Mouse (Mus musculus): ENCODE data around the gene Lmntd1. TPM values are rescaled to one million over a fixed set of nuclear protein-coding genes. Genes with fewer than 3 reads are reported as not detected.

Gene Lmntd1
- polyA plus RNA-seq, 1 experiment from 2014 or later, result 0.63 TPM

DNA sequence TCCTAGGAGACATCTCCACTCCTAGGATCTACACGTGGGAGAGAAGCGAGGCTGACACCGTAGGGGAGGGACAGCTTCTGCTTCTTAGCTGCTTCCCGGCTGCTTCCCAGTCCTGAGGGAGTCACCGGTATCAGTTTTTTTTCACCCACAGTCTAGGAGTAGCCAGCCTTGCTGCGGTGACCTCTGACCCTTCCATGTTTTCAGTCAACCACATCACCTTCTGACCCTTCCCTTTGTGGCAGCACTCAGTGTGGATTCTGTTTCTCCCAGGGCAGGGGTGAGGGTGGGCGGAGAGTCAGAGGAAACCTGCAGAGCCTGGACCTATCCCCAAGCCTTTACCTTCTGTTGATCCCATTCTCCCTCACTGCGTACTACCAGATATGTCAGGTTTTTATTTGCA lies 102.9 kb downstream of the Lmntd1 start:
- no peak overlapping the region for H3K27ac ChIP-seq (replicated peaks)
- no peaks in the 10 kb centered on the region for H3K9me3 ChIP-seq (replicated peaks)
- H3K4me1 ChIP-seq, result peaks cover 6% of the 10 kb centered on the region
- no peaks in the 10 kb centered on the region for H3K27me3 ChIP-seq (replicated peaks)
- H3K9ac ChIP-seq (replicated peaks), result no peak overlapping the region
- 70% methylated on average over 8 of the region's 8 CpGs for WGBS
- peak; percentile 31; the same call in 1 of the 2 replicates for ATAC-seq (ENCODE audit: low FRiP score)
- H3K4me3 ChIP-seq (replicated peaks), result no peak overlapping the region
- H3K36me3 ChIP-seq, result no peaks in the 10 kb centered on the region
- no peak overlapping the region for H3K4me2 ChIP-seq

DNA sequence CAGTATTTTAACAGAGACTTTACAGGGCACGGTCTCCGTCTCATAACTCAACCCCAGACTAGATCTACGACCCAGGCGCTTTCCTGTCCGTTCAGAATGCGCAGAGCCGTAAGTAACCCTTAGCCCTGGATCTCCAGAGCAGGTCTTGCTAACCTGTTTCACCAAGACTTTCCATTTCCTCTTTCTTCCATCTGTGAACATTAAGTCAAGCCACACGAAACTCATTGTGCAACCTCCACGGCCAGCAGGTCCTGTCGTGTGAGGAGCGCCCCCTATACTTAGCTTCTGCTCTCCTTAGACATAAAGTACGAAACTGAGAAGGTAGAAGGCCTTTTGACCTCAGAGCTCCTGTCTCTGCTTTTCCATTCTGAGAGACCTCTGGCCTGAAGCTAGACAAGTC lies 105.3 kb downstream of the Lmntd1 start:
- H3K9ac ChIP-seq (replicated peaks), result no peak overlapping the region
- no peak overlapping the region for H3K27ac ChIP-seq (replicated peaks)
- no peaks in the 10 kb centered on the region for H3K9me3 ChIP-seq (replicated peaks)
- H3K4me2 ChIP-seq, result no peak overlapping the region
- H3K4me3 ChIP-seq (replicated peaks), result no peak overlapping the region
- H3K4me1 ChIP-seq, result no peaks in the 10 kb centered on the region
- H3K27me3 ChIP-seq (replicated peaks), result no peaks in the 10 kb centered on the region
- H3K36me3 ChIP-seq, result no peaks in the 10 kb centered on the region
- no peak for ATAC-seq (ENCODE audit: low FRiP score)
- 74% methylated on average over 12 of the region's 12 CpGs for WGBS

DNA sequence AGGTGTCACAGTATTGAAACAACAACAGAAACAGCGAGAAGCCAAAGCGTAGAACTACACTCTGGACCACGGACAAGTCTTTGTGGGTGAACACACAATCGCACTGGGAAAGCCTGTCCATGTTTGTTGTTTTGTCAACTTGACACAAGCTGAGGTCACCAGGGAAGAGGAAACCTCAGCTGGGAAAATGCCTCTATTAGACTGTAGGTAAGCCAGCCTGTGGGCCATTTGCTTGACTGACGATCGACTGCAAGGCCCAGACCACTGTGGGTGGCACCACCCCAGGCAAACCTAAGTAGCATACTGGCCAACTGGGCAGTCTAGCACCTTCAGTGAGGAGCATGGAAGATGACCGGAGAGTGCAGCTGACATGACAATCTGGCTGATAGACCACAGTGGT lies 112.4 kb downstream of the Lmntd1 start:
- H3K4me2 ChIP-seq, result no peak overlapping the region
- ATAC-seq (ENCODE audit: low FRiP score), result no peak
- H3K4me3 ChIP-seq (replicated peaks), result no peak overlapping the region
- H3K4me1 ChIP-seq, result no peaks in the 10 kb centered on the region
- H3K27ac ChIP-seq (replicated peaks), result no peak overlapping the region
- 89% methylated on average over 7 of the region's 7 CpGs for WGBS
- no peaks in the 10 kb centered on the region for H3K36me3 ChIP-seq
- H3K9ac ChIP-seq (replicated peaks), result no peak overlapping the region
- no peaks in the 10 kb centered on the region for H3K27me3 ChIP-seq (replicated peaks)
- no peaks in the 10 kb centered on the region for H3K9me3 ChIP-seq (replicated peaks)

DNA sequence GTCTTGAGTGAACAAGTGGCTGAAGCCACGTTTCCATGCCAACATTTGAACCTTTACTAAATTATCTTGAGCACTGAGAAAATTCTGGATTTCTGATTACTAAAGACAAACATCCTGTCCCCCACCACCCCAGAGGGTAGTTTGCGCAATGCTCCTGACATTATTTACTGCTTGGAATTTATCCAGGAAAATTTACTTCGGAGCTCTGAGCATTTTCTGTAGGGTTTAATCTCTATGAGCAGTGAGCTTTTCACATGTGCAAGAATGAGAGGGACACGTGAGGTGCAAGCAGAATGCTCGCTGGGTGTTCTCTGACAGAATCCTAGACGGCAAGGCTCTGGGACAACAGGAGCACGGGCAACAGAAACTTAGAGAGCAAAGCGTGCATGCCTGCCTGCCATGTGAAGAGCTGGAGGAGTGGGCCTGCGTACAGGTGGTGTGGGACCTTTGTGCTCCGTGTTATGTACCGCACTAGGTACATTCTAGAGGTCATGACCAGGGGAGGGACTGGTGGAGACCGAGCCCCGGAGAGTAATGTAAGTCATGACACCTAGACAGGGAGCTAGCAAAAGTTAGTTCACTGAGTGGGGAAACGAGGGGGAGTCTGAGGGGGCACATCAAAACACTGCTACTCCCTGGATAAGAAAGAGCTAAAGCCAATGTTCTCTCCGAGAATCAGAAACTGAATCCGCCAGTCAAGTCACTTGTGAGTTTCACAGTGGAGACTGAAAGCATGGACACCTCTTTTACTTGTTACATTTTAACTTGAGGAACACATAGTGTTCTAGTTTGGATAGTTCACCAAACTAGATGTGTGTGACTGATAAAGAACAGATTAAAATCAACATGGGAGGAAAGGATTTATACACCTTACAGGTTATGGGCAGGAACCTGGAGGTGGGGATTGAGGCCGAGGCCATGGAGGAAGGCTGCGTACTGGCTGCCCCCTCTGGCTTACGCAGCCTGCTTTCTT lies 114.3 kb downstream of the Lmntd1 start:
- H3K4me2 ChIP-seq, result no peak overlapping the region
- no peak overlapping the region for H3K9ac ChIP-seq (replicated peaks)
- no peaks in the 10 kb centered on the region for H3K36me3 ChIP-seq
- no peaks in the 10 kb centered on the region for H3K27me3 ChIP-seq (replicated peaks)
- no peak for ATAC-seq (ENCODE audit: low FRiP score)
- H3K4me3 ChIP-seq (replicated peaks), result no peak overlapping the region
- H3K9me3 ChIP-seq (replicated peaks), result no peaks in the 10 kb centered on the region
- no peaks in the 10 kb centered on the region for H3K4me1 ChIP-seq
- WGBS, result 79% methylated on average over 19 of the region's 19 CpGs
- H3K27ac ChIP-seq (replicated peaks), result no peak overlapping the region

DNA sequence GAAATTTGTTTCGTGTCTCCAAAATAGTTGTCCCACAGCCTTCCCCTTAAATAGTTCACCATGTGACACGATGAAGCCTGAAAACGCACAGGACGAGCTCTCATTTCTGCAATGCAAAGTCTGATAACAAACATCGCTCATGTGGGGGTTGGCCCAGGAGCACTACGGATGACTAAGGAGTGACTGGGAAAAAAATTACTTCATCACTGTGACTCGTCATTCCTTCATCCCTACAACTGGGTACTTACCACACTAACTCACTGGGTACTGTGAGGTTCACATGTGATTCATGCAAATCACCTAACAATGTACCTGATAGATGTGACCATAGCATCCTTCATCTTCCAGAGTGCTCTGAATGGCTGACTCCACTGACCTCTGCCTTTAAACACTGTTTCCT lies 118.4 kb downstream of the Lmntd1 start:
- 93% methylated on average over 7 of the region's 7 CpGs for WGBS
- no peaks in the 10 kb centered on the region for H3K36me3 ChIP-seq
- H3K4me3 ChIP-seq (replicated peaks), result no peak overlapping the region
- no peak overlapping the region for H3K4me2 ChIP-seq
- no peaks in the 10 kb centered on the region for H3K9me3 ChIP-seq (replicated peaks)
- no peak overlapping the region for H3K9ac ChIP-seq (replicated peaks)
- H3K27ac ChIP-seq (replicated peaks), result no peak overlapping the region
- ATAC-seq (ENCODE audit: low FRiP score), result no peak
- H3K4me1 ChIP-seq, result no peaks in the 10 kb centered on the region
- H3K27me3 ChIP-seq (replicated peaks), result no peaks in the 10 kb centered on the region

DNA sequence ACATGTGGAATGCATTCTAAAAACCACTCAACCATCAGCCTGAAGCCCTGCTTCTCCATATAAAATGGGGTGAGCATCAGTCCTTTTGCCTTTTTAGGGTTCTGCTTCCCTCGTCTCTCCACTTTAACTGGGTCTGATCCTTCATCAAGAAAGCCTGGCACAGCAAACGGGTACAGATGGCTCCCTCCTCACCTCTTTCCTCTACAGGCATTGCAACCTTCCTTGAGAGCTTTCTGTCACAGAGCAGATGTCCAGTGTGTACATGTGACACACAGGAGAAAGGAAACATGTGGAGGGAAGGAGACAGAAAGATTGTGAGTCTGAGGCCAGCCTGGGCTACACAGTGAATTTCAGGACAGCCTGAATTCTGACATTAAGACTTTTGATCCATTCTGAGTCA lies 125.9 kb downstream of the Lmntd1 start:
- Histone ChIP-seq H3K36me3 (no peaks in the 10 kb centered on the region), H3K27me3 (replicated peaks) (no peaks in the 10 kb centered on the region), H3K9me3 (replicated peaks) (no peaks in the 10 kb centered on the region), H3K4me2 (no peak overlapping the region), H3K4me3 (replicated peaks) (no peak overlapping the region), H3K4me1 (peaks cover 21% of the 10 kb centered on the region), H3K27ac (replicated peaks) (no peak overlapping the region), H3K9ac (replicated peaks) (no peak overlapping the region)
- 75% methylated on average over 2 of the region's 2 CpGs for WGBS
- no peak for ATAC-seq (ENCODE audit: low FRiP score)

DNA sequence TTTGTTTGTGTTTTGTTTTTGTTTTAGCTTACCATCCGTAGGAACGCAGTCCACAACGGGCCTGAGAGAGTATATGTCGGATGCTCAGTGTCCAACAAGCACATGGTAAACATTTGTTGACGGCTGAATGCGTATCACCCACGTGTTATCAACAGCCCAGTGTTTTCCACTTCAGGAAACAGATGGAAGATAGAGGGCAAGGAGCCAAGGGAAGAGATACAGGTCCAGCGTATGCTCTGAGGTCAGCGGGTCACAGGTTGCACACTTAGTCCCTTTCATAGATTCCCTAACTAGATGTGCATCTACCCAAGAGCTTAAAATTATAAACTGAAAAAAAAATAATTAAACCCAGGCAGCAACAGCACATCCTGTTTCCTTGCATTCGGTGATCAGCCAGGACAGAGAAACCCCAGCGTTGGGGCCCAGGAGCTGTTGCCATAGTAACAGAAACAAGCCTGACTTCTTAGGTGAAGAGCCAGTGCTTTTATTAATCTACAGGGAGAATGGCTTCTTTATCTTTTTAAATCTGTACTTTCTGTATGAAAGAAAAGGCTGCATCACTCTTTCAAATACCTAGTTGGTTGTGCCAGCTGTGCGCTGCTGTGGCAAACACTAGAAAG lies 128.0 kb downstream of the Lmntd1 start:
- ATAC-seq (ENCODE audit: low FRiP score), result no peak; the same call in 1 of the 2 replicates
- peak overlapping the region; percentile 38 for H3K27ac ChIP-seq (replicated peaks)

DNA sequence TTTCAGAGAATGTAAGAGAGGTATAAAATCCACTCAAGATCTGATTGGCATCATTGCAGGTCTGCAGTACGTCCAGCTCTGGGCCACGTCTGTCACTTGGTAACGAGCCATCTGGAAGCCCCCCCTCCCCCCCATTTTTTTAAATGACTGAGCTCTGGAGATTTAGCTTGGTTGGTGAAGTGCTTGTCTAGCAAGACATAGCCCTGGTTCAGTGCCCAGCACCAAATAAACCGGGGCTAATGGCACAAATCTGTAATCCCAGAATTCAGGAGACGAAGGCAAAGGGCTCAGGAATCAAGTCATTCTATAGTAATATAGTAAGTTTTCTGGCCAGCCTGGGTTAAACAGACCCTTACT lies 130.8 kb downstream of the Lmntd1 start:
- Histone ChIP-seq H3K27me3 (replicated peaks) (no peaks in the 10 kb centered on the region), H3K4me3 (replicated peaks) (no peak overlapping the region), H3K4me1 (peaks cover 34% of the 10 kb centered on the region), H3K9ac (replicated peaks) (no peak overlapping the region), H3K9me3 (replicated peaks) (no peaks in the 10 kb centered on the region), H3K36me3 (no peaks in the 10 kb centered on the region), H3K4me2 (no peak overlapping the region), H3K27ac (replicated peaks) (no peak overlapping the region)
- no peak for ATAC-seq (ENCODE audit: low FRiP score)
- WGBS, result 47% methylated on average over 5 of the region's 5 CpGs

More for the DNA sequence above, 128.0 kb downstream of the Lmntd1 start:
- no peaks in the 10 kb centered on the region for H3K36me3 ChIP-seq
- H3K9me3 ChIP-seq (replicated peaks), result no peaks in the 10 kb centered on the region
- H3K27me3 ChIP-seq (replicated peaks), result no peaks in the 10 kb centered on the region
- H3K9ac ChIP-seq (replicated peaks), result no peak overlapping the region
- H3K4me2 ChIP-seq, result no peak overlapping the region
- H3K4me3 ChIP-seq (replicated peaks), result no peak overlapping the region
- peaks cover 34% of the 10 kb centered on the region for H3K4me1 ChIP-seq
- 48% methylated on average over 12 of the region's 12 CpGs for WGBS

DNA sequence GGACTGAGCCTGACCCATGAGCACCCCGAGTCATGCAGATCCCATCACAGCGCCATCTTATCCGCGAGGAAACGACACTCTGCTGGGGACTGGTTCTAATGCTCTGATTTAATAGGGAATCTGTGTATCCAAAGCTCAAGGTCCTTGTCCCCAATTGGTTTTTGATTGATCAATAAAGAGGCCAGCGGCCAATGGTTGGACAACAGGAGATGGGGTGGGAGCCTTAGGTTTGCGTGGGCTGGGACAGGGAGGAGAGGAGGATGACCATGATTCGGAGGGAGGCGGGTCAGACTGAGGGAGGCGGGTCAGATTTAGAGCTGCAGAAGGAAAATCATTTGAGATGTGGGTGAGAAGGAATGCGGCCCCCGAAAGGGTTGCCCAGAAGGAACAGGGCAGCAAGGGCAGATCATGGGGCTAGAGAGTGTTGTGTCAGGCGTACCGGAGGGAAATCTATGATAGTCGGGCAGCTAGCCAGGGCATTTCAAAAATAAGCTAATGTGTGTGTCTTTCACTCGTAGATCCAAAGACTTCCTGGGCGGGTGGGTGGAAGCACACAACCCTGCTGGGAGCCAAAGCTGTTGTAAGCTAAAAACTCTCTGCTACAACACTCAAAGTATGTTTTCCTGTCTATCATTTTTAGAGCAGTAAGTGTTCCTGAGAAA lies 131.3 kb downstream of the Lmntd1 start:
- Histone ChIP-seq H3K36me3 (no peaks in the 10 kb centered on the region), H3K27me3 (replicated peaks) (no peaks in the 10 kb centered on the region), H3K4me1 (peaks cover 34% of the 10 kb centered on the region), H3K9ac (replicated peaks) (no peak overlapping the region), H3K27ac (replicated peaks) (no peak overlapping the region), H3K9me3 (replicated peaks) (no peaks in the 10 kb centered on the region), H3K4me2 (no peak overlapping the region), H3K4me3 (replicated peaks) (no peak overlapping the region)
- WGBS, result 86% methylated on average over 17 of the region's 17 CpGs
- no peak for ATAC-seq (ENCODE audit: low FRiP score)

DNA sequence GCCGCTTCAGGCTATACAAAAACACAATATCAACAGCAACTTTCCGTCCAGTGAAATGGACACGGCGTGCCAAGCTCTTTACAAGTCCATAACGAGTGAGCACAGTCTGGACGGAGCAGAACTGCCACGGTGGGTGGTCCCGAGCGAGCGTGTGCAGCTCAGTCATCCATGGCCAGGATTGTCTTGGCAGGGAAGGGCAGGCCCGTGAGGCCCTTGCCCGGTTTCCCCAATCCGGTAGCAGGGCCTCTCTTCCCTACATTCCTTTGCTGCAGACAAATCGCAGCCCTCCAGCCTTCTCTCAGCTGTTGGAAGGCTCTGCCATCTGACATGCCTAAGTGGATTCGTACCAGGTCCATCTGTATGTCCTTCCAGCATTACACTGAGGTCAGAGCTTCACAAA lies 132.2 kb downstream of the Lmntd1 start:
- H3K4me1 ChIP-seq, result peaks cover 30% of the 10 kb centered on the region
- H3K27ac ChIP-seq (replicated peaks), result no peak overlapping the region
- no peaks in the 10 kb centered on the region for H3K36me3 ChIP-seq
- ATAC-seq (ENCODE audit: low FRiP score), result peak; percentile 54; the same call in 1 of the 2 replicates
- no peak overlapping the region for H3K9ac ChIP-seq (replicated peaks)
- H3K27me3 ChIP-seq (replicated peaks), result no peaks in the 10 kb centered on the region
- no peaks in the 10 kb centered on the region for H3K9me3 ChIP-seq (replicated peaks)
- peak overlapping the region; percentile 13; the same call in 1 of the 2 replicates for H3K4me2 ChIP-seq
- 31% methylated on average over 15 of the region's 15 CpGs for WGBS
- no peak overlapping the region for H3K4me3 ChIP-seq (replicated peaks)

DNA sequence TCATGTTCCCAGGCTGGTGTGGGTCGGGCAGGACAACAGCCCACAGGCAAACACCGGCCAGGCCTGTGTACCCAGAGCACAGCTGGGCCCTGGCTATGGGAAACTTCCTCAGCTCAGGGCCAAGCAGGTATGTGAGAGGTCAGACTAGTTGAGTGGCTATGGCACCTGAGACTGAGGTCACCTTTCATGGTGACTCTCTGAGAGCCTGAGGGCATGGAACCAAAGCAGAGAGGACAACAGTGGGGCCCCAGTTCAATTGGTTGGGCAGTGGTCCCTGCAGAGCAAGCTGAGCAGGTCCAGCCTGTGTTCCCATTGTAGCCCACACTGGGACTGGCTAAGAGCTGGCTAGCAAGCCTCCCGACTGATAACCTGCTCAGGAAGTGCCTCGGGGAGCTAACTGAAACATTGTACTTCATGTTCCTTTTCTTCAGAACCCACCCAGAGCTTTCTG lies 135.3 kb downstream of the Lmntd1 start:
- 76% methylated on average over 4 of the region's 4 CpGs for WGBS

More for the DNA sequence above, 135.3 kb downstream of the Lmntd1 start:
- Histone ChIP-seq H3K4me3 (replicated peaks) (no peak overlapping the region), H3K4me2 (no peak overlapping the region), H3K4me1 (peaks cover 15% of the 10 kb centered on the region), H3K9me3 (replicated peaks) (no peaks in the 10 kb centered on the region), H3K36me3 (no peaks in the 10 kb centered on the region), H3K27me3 (replicated peaks) (no peaks in the 10 kb centered on the region), H3K27ac (replicated peaks) (no peak overlapping the region), H3K9ac (replicated peaks) (no peak overlapping the region)
- ATAC-seq (ENCODE audit: low FRiP score), result no peak

Data from neural tube, embryonic 15.5 days (tissue).